Comparison of ENCODE assay signal across 10 mouse cellular contexts in genomic region chr4:148121982-148122693, GRCm38 (mm10). TPM values are rescaled to one million over a fixed set of nuclear protein-coding genes. Genes with fewer than 3 reads are reported as not detected.
DNase-seq lines count a peak whose midpoint lies in the region; ATAC-seq and TF ChIP-seq lines count a peak whose summit lies in the region.
"Had no signal": no experiment of that assay in that cellular context is flagged by ENCODE, and none has a peak within 500 bp of the region (broad histone marks: within the 10 kb centered on the region; RNA-seq: fewer than 3 reads in every experiment).

No protein-coding gene starts in this region.

- H3K4me1 ChIP-seq in forebrain, embryonic 10.5 days: peaks cover 29% of the 10 kb centered on the region
- peaks cover 12% of the 10 kb centered on the region; the same call in 1 of the 2 replicates for H3K4me1 ChIP-seq in hindbrain, postnatal 0 days (ENCODE audit: insufficient read depth, low read length)

- H3K27ac ChIP-seq in forebrain, embryonic 10.5 days: peak overlapping the region; percentile 67
- peak overlapping the region; percentile 78 for H3K27ac ChIP-seq in hindbrain, postnatal 0 days

- H3K4me3 ChIP-seq in forebrain, embryonic 10.5 days: no peak overlapping the region
- no peak overlapping the region for H3K4me3 ChIP-seq in hindbrain, postnatal 0 days (ENCODE audit: low read length)

- H3K9ac ChIP-seq in hindbrain, postnatal 0 days (replicated peaks; ENCODE audit: low read length): peak overlapping the region; percentile 0; the same call in 1 of the 2 replicates

- no peak for TF ChIP-seq CTCF in hindbrain, postnatal 0 days (IDR thresholded peaks at IDR 0.05; ENCODE audit: low read depth)

- H3K27me3 ChIP-seq in forebrain, embryonic 10.5 days (ENCODE audit: poor library complexity, severe bottlenecking): 0 out of 2 replicates have a peak, but pooled peaks cover 5% of the 10 kb centered on the region
- H3K27me3 ChIP-seq in hindbrain, postnatal 0 days (ENCODE audit: insufficient read depth, low read length): no peaks in the 10 kb centered on the region

- WGBS in forebrain, embryonic 10.5 days: 8% methylated on average over 6 of the region's 6 CpGs
- 10% methylated on average over 6 of the region's 6 CpGs for WGBS in hindbrain, postnatal 0 days

- H3K36me3 ChIP-seq in forebrain, embryonic 10.5 days (replicated peaks): no peaks in the 10 kb centered on the region
- no peaks in the 10 kb centered on the region for H3K36me3 ChIP-seq in hindbrain, postnatal 0 days (ENCODE audit: insufficient read depth, low read length)

- no peak overlapping the region for H3K4me2 ChIP-seq in hindbrain, postnatal 0 days (ENCODE audit: low read depth, low read length)

- peaks cover 3% of the 10 kb centered on the region; the same call in 1 of the 2 replicates for H3K9me3 ChIP-seq in forebrain, embryonic 10.5 days
- no peaks in the 10 kb centered on the region for H3K9me3 ChIP-seq in hindbrain, postnatal 0 days (ENCODE audit: low read length)

- ATAC-seq in hindbrain, postnatal 0 days: peak; percentile 85

- DNase-seq in cerebellum, postnatal 14 days: peak; percentile 77 to 87
- no peak for DNase-seq in cerebellum, adult 8-10 months
- DNase-seq in forebrain, embryonic 10.5 days (ENCODE audit: extremely low spot score, low spot score): peak; percentile 42
- peak; percentile 84 for DNase-seq in hindbrain, postnatal 0 days (ENCODE audit: low spot score)
- peak; percentile 43 for DNase-seq in neural tube, embryonic 10.5 days (ENCODE audit: extremely low spot score, low spot score)
- no peak for DNase-seq in heart, adult 11 months
- no peak for DNase-seq in urinary bladder, adult 2 months (ENCODE audit: low spot score)
- DNase-seq in cerebellum, adult 18-20 months: no peak
- DNase-seq: heart, postnatal 14 days; lung, postnatal 10 days had no signal

RNA-seq across cellular contexts. Expression of gene Mad2l2, which starts 8.0 kb away (rescaled TPM):
- polyA plus RNA-seq in forebrain, embryonic 10.5 days (2016; fragmentation: Nextera tagmentation; extraction: Ambion mirVana): 61.8 and 64.5 TPM in 2 replicates
- total RNA-seq in hindbrain, postnatal 0 days (2014; rRNA removed): 39.9 and 56.5 TPM in 2 replicates
- polyA plus RNA-seq in hindbrain, postnatal 0 days (2015; fragmentation: Nextera tagmentation; extraction: Ambion mirVana): 99.7 and 102 TPM in 2 replicates
- polyA plus RNA-seq in urinary bladder, adult 2 months (2012; rRNA removed): 25.3 and 28.7 TPM in 2 replicates

RNA-seq across cellular contexts. Expression of gene Draxin, which starts 8.4 kb away (rescaled TPM):
- polyA plus RNA-seq in forebrain, embryonic 10.5 days (2016; fragmentation: Nextera tagmentation; extraction: Ambion mirVana): 1.6 and 2.2 TPM in 2 replicates
- total RNA-seq in hindbrain, postnatal 0 days (2014; rRNA removed): 42.3 and 44.9 TPM in 2 replicates
- 7.2 TPM in 2 replicates for polyA plus RNA-seq in hindbrain, postnatal 0 days (2015; fragmentation: Nextera tagmentation; extraction: Ambion mirVana)
- 0.01 and 0.04 TPM in 2 replicates for polyA plus RNA-seq in urinary bladder, adult 2 months (2012; rRNA removed)

RNA-seq across cellular contexts. Expression of gene Fbxo6, which starts 29.8 kb away (rescaled TPM):
- polyA plus RNA-seq in forebrain, embryonic 10.5 days (2016; fragmentation: Nextera tagmentation; extraction: Ambion mirVana): 8.4 and 10.4 TPM in 2 replicates
- 23.7 and 36.3 TPM in 2 replicates for total RNA-seq in hindbrain, postnatal 0 days (2014; rRNA removed)
- 23.8 and 24.0 TPM in 2 replicates for polyA plus RNA-seq in hindbrain, postnatal 0 days (2015; fragmentation: Nextera tagmentation; extraction: Ambion mirVana)
- 66.4 and 70.1 TPM in 2 replicates for polyA plus RNA-seq in urinary bladder, adult 2 months (2012; rRNA removed)

RNA-seq across cellular contexts. Expression of gene Agtrap, which starts 34.3 kb away (rescaled TPM):
- polyA plus RNA-seq in forebrain, embryonic 10.5 days (2016; fragmentation: Nextera tagmentation; extraction: Ambion mirVana): 19.4 TPM in 2 replicates
- total RNA-seq in hindbrain, postnatal 0 days (2014; rRNA removed): 6.2 and 7.6 TPM in 2 replicates
- 9.9 and 10.4 TPM in 2 replicates for polyA plus RNA-seq in hindbrain, postnatal 0 days (2015; fragmentation: Nextera tagmentation; extraction: Ambion mirVana)
- polyA plus RNA-seq in urinary bladder, adult 2 months (2012; rRNA removed): 20.4 and 25.4 TPM in 2 replicates

RNA-seq across cellular contexts. Expression of gene Fbxo44, which starts 38.1 kb away (rescaled TPM):
- 33.4 and 34.4 TPM in 2 replicates for polyA plus RNA-seq in forebrain, embryonic 10.5 days (2016; fragmentation: Nextera tagmentation; extraction: Ambion mirVana)
- 199 and 200 TPM in 2 replicates for total RNA-seq in hindbrain, postnatal 0 days (2014; rRNA removed)
- 118 and 122 TPM in 2 replicates for polyA plus RNA-seq in hindbrain, postnatal 0 days (2015; fragmentation: Nextera tagmentation; extraction: Ambion mirVana)
- polyA plus RNA-seq in urinary bladder, adult 2 months (2012; rRNA removed): 18.3 and 19.0 TPM in 2 replicates

Comparison
In these comparisons a context has a peak if more than half of its experiments do, and no peak if none do; other contexts are left out.
1. DNase-seq: peak in cerebellum, postnatal 14 days (2 of 2), forebrain, embryonic 10.5 days (single experiment), hindbrain, postnatal 0 days (single experiment) and neural tube, embryonic 10.5 days (single experiment); none in cerebellum, adult 8-10 months (single experiment), heart, adult 11 months (single experiment), urinary bladder, adult 2 months (single experiment) and cerebellum, adult 18-20 months (0 of 2).